Mouse (Mus musculus) retina, postnatal 1 day (tissue): ENCODE measurements around the gene Ednra.

Experiments used
- DNase-seq: peaks from one replicate; pipeline ENCODE4 v3.0.0-alpha.2; 2012

Ednra gene

DNA sequence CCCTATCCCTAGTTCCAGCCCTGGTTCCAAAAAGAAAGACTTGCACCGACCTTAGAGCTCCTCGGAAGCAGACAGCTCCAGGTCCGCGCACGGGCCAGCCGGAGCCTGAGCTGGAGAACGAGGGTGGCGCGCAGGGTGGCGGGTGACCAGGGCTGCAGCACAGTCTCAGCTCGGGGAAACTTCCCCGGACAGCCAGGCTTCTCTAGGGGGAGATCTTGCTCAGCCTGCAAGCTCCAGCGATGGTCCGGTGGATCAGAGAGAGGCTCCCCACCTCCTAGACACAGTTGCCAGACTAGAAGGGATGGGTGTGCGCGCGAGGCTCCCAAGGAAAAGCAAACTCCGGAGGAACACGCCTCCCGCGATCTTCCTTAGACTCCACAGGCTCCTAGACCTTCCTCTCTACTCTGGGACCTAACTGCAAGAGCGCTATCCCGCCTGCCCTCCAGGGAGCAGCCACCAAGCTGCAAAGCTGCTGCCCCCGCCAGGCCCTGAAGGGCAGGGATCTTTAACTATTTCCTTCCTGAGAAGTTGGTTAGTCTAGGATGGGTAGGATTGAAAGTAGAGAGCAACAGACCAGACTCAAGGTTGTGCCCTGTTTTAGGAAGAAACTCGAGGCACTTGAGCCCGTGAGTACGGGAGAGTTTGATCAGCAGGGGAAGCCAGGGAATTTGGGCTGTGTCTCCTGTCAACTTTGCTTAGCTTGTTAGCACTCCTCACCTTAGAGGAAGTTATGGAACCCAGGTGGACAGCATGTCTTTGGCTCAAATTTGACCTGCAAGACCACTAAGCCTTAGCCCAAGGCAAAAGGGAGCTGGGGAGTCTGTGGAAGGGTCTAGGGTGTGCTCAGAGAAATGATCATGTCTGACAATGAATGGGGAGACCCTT is at the start of gene Ednra:
Ednra (minus strand) TSS at position 419 of the 885 bp plus-strand sequence.
- DNase-seq, result peak; percentile 64

GRCm38 (mm10) chr8:77773831-77774230 is 49.6 kb upstream of the Ednra start:
- no peak for DNase-seq

- no peak for DNase-seq
These were observed 49.0 kb upstream of the Ednra start for GRCm38 (mm10) chr8:77773256-77773655.

- peak; percentile 48 for DNase-seq
These were observed 48.1 kb upstream of the Ednra start for GRCm38 (mm10) chr8:77772210-77772886.

DNA sequence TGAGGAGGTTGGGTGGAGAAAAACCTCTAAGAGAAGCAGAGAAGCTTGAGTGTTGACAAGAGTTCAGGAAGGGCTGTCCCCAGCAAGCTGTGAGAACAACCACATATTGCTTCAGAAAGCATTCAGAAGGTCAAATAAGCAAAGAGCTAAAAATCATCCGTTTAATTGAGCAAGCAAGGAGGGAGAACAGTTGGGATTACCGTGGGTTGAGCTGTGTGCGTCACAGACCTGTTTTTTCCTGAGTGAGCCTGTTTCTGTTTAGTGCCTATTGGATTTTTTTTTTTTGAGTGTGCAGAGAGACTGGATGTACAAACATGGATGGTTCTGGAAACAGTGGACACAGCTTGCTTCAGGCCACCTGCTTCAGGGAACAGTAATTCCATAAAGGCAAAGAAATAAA is 46.7 kb upstream of the Ednra start:
- no peak for DNase-seq

- DNase-seq, result no peak
These were observed 44.7 kb upstream of the Ednra start for GRCm38 (mm10) chr8:77768916-77769315.

DNA sequence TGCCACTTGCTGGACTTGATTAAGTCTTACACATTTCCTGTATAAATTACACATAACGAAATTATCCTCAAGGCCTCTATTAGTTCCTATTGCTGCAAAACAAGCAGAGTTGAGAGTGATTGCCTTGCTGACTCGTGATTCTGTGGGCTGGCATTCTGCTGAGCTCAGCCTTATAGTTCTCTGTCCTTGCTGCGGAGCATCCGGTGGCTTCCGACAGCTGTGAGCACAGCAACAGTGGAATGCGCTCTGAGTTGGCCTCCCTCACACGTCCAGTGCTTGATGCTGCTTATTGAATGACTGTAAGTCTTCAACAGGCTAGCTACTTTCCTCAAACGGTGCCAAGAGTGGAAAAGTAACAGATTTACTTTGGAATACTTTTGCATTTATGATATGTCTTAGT is 40.0 kb upstream of the Ednra start:
- no peak for DNase-seq

DNA sequence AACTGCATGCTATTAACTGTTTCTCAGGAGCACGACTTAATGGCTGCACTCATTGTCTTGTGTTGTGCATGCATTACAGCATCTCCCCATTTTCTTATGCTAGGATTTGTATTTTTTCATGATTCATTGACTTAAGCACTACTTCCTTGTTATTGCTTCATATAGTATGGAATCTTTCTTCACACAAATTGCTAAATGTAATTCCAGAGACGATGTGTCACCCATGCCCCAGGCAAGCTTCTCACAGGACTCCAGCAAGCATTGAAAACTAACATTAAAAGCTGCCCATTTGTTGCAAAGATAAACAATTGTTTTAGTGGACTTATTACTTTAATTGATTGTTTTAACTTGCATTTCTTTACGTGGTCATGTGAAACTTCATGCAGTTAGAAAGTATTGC is 38.7 kb upstream of the Ednra start:
- DNase-seq, result no peak

- DNase-seq, result no peak
These were observed 31.2 kb upstream of the Ednra start for GRCm38 (mm10) chr8:77755441-77755840.

DNA sequence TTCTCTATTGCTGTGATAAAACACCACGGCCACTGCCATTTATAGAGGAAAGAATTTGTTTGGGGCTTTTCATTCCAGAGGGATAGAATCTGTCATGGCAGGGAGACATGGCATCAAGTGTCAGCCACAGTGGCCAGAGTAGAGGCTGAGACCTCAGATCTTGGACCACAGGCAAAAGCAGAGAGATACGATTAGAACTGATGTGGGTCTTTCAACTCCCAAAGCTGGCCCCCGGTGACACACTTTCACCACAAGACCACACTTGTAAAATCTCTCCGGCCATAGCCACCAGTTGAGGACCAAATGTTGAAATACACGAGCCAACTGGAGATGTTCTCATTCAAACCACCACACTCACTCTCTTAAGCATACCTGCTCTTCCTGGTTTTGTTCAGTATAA is 29.5 kb upstream of the Ednra start:
- DNase-seq, result no peak

- no peak for DNase-seq
These were observed 27.8 kb upstream of the Ednra start for GRCm38 (mm10) chr8:77752041-77752440.

GRCm38 (mm10) chr8:77750407-77750806 is 26.1 kb upstream of the Ednra start:
- no peak for DNase-seq

DNA sequence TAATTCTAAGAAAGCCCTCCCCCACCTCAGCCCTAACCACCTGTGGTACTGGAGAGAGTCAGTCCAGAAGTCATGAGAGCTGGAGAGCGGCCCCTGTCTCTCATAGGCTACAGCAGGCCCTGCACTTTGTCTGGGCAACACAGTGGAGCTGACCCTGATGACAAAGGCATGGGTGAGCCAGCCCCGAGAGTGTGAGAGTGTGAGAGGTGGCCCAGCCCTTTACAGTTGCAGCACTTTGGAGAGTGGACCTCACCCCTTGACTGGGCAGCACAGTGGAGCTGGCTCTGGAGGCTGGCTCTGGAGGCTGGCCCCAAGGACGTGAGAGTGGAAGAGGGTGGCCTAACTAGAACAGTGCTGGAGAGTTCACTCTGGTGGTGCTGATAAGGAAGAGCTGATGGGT is 20.2 kb upstream of the Ednra start:
- DNase-seq, result no peak

DNA sequence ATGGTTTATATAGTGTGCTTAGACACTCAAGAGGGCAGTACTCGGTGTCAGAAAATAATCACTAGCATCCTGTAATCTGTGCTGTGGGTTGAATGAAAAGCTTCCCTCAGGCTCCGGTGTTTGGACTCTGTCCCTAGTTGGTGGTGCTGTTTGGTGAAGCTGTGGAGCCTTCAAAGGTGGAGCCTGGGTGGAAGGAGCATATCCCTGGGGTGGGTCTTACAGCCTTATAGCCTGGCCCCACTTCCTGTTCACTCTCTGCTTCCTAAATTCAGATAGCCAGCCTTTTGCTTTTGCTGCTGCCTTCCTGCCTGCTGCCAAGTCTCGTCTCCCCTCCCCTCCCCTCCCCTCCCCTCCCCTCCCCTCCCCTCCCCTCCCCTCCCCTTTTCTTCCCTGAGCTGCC is 18.1 kb upstream of the Ednra start:
- no peak for DNase-seq

DNA sequence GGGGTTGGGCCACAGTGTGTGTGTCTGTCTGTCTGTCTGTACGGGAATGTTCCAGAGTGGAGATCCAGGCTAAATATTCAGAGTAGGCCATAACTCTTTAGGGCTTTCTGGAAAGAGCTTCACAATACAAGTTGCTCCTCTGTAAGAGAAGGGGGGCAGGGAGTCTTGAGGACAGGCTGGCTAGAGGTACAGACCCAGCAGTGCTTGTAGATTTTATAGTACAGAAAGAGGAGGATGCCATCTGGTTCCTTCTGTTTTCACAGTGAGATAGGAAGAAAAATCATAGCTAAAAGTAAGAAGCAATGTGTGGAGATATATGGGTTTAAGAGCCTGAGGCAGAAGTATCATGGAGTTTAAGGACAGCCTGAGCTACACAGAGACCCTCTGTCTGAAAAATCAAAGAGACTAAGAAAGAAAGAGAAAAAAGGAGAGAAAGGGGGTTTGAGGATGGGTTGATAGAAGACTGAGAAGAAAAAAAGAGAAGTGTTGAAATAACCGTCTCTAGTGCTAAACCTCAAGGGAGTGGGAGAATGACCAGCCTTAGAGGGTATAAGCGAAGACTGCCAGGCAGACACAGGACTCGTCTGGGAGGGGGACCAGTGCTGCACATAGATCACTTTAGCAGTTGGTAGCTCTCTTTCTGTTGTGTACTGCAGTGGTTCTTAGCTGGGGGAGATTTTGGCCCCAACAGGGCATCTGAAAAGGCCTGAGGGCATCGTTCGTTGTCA is 16.9 kb upstream of the Ednra start:
- DNase-seq, result no peak

GRCm38 (mm10) chr8:77738419-77738818 is 14.2 kb upstream of the Ednra start:
- DNase-seq, result no peak

- no peak for DNase-seq
These were observed 13.1 kb upstream of the Ednra start for GRCm38 (mm10) chr8:77737327-77737726.

DNA sequence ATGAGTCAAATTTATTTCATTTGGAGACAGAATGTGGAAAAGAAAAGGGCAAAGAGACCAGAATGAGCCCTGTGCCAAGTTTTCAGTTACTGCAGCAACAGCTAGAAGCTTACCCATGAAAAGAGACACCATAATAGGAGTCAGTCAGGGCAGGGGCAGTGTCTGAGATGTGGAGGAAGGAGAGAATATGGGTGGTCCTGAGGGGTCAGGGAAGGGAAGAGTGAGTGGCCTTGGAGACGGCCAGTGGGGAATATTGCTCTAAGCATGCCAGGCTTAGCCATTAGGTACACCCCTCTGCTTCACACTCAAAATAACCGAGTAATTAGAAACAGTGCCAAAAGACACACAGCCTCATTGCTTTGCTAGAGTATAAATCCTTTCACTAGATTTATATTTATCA is 9.5 kb upstream of the Ednra start:
- DNase-seq, result no peak

DNA sequence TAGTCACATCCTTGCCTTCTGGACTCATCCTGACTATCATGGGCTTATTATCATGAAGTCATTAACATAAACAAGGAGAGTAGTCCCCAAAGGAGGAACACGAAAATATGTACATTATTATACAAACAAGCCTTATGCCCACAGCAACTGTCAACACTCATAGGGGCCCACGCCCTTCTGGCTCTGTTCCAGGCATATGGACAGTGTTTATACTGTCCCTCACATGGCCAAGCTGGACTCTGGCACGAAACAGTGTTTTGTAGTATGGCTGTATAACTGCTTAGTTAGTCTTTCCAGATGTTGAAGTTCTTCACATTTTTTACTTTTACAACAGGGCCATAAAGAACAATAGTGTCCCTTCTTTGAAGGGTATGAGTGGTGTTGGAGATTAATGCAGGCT is 8.7 kb upstream of the Ednra start:
- no peak for DNase-seq

- DNase-seq, result no peak
These were observed 1.1 kb upstream of the Ednra start for GRCm38 (mm10) chr8:77725406-77725805.

- DNase-seq, result peak; percentile 47
These were observed 674 bp downstream of the Ednra start for GRCm38 (mm10) chr8:77723534-77724045.

DNA sequence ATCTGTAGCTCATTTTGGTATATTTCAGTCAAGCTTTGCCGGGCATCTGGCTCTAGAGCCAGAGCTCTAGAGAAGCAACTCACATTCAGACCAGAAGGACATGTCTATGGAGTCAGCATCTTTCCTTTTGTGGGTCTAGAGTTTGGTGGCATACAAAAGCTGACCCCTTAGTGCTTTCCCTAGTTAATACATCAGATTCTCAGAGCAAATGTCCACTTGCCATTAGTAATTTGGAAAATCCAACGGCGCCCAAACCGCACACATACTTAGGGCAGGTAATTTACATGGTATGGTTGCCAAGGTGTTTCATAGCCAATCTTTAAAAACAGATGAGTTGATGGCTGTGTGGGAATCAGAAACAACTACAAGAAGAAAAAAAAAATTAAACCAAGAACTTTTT is 1.2 kb downstream of the Ednra start:
- no peak for DNase-seq

GRCm38 (mm10) chr8:77718933-77719332 is 5.3 kb downstream of the Ednra start:
- DNase-seq, result no peak
